Mouse (Mus musculus) ES-Bruce4 (cell line): ENCODE measurements around the gene Scand1.

Experiments
- CTCF ChIP-seq: IDR thresholded peaks from one replicate; pipeline ENCODE4 v1.8.1; 2011; ENCODE audit warnings: low read depth, low read length
- POLR2A ChIP-seq: IDR thresholded peaks from one replicate; pipeline ENCODE4 v1.8.1; 2011; ENCODE audit warnings: low read length; ENCODE audit not compliant: insufficient read depth

- no peak for TF ChIP-seq CTCF
- TF ChIP-seq POLR2A, result no peak
Measured at GRCm38 (mm10) chr2:156324116-156324588, 11.6 kb upstream of the Scand1 start.
